Mouse (Mus musculus): ENCODE results near the gene Sike1. TPM values are rescaled to one million over a fixed set of nuclear protein-coding genes. Genes with fewer than 3 reads are reported as not detected.

The Sike1 gene
- 67.6 and 81.5 TPM in 2 replicates for total RNA-seq (2021)
- long read RNA-seq, experiment 1, full-length matches to known transcripts: 49 of 56 reads
- long read RNA-seq, experiment 1, partial matches to known transcripts: 4 of 56 reads
- long read RNA-seq, experiment 1, other reads (novel, unspliced or antisense): 3 of 56 reads
- long read RNA-seq, experiment 2, full-length matches to known transcripts: 34 of 43 reads
- long read RNA-seq, experiment 2, partial matches to known transcripts: 6 of 43 reads
- long read RNA-seq, experiment 2, other reads (novel, unspliced or antisense): 3 of 43 reads

- peak; percentile 97 for DNase-seq
Measured at GRCm38 (mm10) chr3:102995605-102996321, at the start of gene Sike1. Sike1 (plus strand) TSS chr3:102995708.

DNA sequence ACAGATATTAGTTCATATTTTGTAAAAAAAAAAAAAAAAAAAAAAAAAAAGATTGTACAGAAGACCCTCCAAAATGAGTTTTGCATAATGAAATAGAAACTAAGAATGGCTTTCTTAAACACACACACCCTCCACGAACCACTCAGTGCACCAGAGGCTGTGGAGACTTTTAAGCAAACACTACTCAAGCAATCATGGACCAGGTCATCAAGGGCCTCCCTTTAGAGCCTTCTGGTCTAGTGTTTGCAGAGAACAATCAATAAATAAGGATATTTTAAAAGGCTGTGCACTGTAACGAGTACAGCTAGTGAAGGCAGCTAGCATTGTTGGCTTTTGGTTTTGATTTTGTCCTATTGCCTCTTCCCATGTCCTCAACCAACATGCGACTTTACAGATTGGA is 49.2 kb upstream of the Sike1 start:
- DNase-seq: no peak

DNA sequence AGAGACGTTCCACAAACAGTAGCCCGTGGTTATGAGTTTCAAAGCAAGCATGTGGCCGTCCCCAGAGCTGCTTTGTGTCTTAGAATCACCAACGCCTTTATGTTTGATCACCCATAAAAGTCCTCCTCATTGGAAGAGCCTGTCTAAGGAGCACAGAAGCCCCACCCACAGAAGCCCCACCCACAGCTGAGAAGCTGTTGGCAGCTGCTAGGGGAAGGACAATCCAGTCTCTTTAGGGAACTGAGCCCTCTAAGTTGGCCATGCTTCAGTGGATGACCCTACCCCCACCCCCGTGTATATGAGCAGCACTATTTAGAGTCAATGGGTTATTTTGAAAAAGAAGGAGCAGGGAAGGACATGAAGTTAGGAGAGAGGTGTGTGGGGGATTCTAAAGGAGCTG is 48.6 kb upstream of the Sike1 start:
- no peak for DNase-seq

DNA sequence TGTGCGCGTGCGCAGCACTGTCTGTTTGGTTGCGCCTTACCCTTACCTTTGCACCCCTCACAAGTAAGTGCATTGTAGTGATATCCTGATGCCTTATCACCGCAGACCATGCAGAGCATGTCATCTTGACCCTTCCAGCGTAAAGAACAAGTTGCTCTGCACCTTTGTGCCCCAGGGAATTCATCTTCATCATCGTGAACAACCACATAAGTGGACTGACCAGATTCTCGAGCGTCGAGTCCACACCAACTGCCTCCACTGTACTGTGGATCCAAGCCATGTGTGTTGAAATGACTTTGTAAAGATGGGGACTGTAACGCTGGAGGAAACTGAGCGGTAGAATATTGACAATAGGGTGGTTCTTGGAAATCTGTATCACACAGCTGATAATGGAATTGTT is 41.0 kb upstream of the Sike1 start:
- no peak for DNase-seq

GRCm38 (mm10) chr3:102955143-102955542 is 40.4 kb upstream of the Sike1 start:
- DNase-seq: no peak

DNA sequence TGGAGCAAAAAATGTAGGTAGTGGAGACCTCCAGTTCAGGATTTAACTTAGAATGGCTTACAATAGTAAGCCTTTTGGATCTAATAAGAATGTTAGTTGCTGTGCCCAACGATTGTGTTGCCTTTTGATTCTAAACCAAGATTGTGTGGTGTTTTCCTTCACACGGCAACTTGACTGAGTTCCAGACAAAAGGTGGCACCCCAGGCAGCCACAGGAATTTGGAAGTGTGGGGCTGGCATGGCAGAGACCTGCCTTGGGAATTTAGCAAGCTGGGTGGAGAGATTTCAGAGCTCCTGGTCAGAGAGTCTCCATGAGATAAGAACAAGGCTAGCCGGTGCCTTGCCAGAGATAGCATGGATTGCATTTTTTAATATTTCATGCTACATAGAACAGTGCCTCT is 39.9 kb upstream of the Sike1 start:
- DNase-seq: no peak

DNA sequence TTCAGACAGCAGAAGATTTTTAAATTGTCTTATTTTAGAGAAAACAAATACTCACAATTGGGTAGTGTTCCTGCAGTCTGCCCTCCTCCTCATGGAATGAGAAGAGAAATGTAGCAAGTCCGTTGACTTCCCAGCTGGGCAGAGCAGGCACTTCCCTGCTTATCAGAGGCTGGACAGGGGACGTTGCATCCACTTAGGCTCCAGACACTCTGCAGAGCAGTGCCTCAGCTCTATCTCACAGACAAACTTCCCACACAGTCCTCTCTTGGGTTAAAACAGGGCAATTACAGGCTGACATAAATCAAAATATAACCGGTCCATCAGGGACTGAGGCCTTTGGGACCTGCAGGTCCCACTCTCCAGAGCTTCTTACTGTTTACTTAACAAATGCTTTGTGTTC is 31.5 kb upstream of the Sike1 start, which contains the start of gene Nr1h5:
Nr1h5 (minus strand) TSS at position 101 of the 400 bp plus-strand sequence.
- DNase-seq: no peak

DNA sequence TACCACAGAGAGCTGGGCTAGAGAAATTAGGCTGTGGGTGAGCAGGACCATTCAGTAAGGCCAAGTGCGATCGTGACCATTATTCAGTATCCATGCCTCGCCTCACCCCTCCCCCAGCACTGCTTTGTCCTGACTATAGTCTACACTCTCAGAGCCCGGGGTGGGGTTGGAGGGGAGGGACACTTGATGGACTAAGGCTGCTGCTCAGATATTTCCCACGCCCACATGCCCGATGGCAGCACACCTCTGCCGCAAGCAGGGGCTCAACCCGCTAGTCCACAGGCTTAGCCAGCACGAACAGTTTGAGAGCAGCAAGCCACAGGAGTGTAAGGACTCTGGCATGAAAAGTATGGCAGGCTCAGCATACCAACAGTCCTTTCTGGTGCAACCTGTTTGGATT is 25.4 kb upstream of the Sike1 start:
- no peak for DNase-seq

DNA sequence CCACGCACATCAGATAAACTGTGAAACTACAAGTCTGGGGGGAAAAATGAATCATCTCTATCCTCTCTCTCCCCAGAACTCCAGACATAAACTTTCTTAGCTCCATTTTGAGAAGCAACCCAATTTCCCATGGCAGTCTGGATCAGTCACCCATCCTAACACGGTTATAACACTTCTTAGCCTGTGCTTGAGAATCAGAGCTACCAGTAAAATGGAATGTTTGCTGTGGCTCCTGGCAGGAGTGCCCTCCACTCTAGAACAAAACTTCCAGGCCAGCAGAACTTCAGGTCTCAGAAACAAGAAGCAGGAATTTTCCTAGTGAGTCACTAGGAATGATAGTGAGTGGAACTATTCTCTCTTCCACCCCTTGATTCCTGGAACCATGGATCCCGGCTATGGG is 25.0 kb upstream of the Sike1 start:
- no peak for DNase-seq

GRCm38 (mm10) chr3:102976906-102977305 is 18.6 kb upstream of the Sike1 start:
- DNase-seq: no peak

GRCm38 (mm10) chr3:102979550-102980348 is 15.8 kb upstream of the Sike1 start:
- no peak for DNase-seq

- no peak for DNase-seq
Measured at GRCm38 (mm10) chr3:102980349-102980736, 15.2 kb upstream of the Sike1 start.

DNA sequence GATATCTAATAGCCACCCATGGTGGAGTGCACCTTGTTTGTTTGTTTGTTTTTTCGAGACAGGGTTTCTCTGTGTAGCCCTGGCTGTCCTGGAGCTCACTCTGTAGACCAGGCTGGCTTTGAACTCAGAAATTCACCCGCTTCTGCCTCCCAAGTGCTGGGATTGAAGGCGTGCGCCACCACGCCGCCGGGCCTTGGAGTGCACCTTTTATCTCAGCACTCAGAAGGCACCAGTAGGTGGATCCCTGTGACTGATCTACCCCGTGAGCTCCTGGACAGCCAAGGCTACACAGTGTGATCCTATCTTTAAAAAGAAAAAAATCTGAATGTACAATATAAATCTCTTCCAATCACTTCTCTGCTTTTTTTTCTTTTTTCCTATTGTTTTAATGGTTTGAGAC is 4.5 kb upstream of the Sike1 start:
- no peak for DNase-seq

DNA sequence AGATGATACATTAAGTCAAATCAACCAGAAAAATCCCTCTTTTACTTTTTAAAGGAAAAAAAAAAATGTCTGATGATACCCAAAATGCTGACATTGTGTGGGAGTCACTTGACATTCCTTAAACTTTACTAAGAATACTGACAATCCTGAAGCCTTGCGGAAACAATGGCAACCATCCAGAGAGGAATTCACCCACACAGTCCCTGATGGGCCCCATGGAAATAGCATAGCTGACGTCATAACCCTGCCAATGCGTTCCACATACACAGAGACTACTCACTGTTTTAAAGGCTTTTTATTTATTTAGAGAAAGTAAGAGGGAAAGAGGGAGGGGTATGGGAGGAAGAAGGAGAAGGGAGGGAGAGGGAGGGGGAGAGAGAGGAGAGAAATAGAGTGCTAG is 2.6 kb upstream of the Sike1 start:
- no peak for DNase-seq

DNA sequence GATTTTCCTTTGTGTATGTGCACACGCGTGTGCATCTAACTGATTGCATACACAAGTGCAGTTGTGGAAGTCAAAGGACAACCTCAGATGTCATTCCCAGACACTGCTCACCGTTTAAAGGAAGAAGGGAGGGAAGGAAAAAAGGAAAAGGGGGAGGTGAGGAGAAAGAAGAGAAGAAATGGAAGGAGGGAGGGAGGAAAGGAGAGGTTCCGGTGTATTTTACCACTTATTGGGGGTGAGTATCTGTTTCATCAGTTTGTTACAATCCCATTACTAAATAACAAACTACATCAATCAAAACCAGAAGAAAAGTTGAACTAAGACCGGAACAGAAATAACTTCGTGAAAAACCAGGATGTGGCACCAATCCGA is 289 bp upstream of the Sike1 start:
- no peak for DNase-seq

- no peak for DNase-seq
Measured at GRCm38 (mm10) chr3:102997036-102997435, 1.5 kb downstream of the Sike1 start.

DNA sequence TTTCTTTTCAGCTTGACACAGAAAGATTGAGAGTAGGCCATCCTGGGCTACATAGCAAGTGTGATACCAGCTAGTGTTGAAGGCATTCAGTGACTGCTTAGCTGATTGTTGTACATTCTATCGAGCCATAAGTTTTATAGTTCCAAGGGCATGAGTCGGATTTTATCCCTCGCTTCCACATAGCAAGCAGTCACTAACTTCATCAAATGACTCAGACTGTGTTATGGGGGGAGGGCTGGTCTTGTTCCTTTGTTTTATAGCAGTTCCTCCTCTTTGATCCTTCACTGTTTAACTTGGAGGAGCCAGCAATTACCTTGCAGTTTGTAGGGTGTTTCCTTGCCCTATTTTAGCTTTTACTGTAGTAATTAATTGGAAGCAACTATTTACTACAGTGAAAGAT is 2.1 kb downstream of the Sike1 start:
- no peak for DNase-seq

DNA sequence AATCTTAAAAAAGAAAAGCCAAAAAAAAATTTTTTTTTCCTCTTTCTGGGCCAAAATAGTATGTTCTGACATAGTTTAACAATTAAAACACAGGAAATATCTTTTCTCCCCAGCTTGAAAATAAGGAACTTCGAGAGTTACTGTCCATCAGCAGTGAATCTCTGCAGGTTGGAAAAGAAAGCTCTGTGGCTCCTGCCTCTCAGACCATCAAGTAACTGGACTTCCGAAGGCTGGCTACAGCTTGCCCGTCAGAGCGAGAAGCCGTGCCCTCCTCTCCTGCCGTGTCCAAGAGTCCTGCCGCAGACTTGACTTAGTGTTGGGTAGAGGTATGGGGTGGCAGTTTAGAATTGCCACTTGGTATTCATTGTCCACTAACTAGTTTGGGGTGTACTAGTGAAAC is 6.1 kb downstream of the Sike1 start:
- no peak for DNase-seq

- no peak for DNase-seq
Measured at GRCm38 (mm10) chr3:103017350-103017749, 21.8 kb downstream of the Sike1 start.

DNA sequence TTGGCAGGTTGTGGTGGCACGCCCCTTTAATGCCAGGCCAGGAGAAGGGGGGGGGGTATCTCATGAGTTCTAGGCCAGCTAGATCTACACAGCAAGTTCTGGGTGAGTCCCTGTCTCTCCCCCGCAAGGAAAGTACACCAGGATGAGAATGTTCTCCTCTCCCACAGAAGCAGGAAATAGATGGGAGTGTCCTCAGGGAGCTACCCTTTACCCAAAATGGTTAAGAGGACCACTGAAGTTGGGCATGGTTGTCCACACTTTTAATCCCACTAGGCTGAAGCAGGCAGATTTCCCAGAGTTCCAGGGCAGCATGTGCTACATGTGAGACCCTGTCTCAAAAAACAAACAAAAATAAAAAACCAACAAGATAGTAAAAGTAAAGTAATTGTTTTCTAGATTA is 24.0 kb downstream of the Sike1 start:
- DNase-seq: no peak

GRCm38 (mm10) chr3:103020249-103020942 is 24.9 kb downstream of the Sike1 start, which contains the start of gene Csde1:
Csde1 (plus strand) TSS chr3:103020426.
- peak; percentile 98 for DNase-seq

DNA sequence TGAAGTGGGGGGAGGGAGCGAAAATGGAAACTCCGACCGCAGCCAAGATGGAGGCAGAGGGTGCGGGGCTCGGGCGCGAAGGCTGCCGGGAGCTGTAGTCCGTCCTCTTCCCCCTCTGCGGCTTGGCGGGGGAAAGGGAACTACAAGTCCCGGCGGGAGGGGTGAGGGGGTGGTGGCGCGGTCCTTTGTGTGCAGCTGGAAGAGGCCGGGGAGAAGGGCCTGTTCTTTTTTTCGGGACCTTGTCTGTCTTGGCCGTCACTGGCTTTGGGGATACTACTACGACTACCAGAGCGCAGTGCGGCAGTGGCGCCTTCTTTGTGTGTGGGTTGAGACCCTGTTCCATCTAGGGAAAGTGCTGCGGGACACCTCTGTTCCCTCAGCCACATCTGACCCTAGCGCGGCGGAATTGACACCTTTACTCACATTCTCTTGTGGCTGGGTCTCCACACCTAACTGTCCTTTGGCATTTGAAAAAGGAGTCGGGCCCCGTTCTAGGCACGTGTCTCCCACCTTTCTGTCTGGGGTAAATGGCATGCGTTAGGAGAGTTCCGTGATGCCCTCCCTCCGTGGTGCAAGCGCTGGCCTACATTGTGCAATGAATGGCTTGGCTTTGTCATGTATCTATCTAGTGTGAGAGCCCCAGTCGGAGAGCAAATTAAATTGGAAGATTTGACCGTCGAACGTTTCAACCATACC is 25.6 kb downstream of the Sike1 start:
- DNase-seq: peak; percentile 95
